Mouse (Mus musculus): ENCODE results near the gene Pim3. TPM values are rescaled to one million over a fixed set of nuclear protein-coding genes. Genes with fewer than 3 reads are reported as not detected.

Pim3 gene
- polyA plus RNA-seq, 1 experiment from 2014 or later: 38.6 TPM

DNA sequence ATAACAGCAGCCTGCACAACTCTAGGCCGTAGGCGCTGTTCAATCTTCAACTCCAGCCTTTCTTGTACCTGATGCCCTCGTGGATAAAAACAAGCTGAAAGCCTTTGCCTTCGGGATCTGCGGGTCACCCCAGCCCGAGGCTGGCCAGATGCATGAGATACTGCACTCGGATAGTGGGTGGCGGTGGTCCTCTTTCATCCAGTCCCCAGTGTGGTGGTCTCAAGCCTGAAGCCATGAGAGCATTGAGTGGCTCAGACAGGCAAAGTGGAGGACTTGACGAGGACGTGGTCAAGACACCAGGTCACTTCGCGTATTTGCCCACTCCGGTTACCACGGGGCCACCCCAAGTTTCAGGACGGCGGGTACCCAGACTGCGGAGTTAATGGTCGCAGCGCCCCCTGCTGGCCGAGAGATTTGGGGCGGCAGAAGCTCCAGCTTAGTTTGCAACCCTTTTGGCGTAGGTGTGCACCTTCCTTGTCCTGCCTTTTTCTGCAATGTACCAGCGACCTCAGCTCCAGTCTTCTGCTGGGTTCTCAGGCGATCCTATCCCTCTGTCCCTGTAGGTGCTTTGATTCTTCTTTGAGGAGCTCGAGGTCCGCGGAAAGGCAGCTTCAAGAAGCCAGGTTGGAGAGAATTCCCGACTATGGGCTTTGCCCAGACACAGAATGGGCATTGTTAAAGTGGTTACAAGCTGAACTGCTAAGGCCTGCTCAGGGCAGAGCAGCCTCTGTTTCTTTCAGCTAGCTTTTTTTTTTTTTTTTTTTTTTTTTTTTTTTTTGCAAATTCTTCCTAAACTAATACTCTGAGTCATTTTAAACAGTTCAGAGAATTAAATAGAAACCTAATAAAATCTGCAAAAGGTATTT is 14.4 kb downstream of the Pim3 start:
- no peaks in the 10 kb centered on the region for H3K9me3 ChIP-seq (ENCODE audit: control insufficient read depth, low read length)
- no peaks in the 10 kb centered on the region for H3K36me3 ChIP-seq (ENCODE audit: control insufficient read depth, insufficient read depth, low read length)
- 9% methylated on average over 28 of the region's 28 CpGs for WGBS
- DNase-seq (ENCODE audit: low spot score) (peak; percentile 76), ATAC-seq (ENCODE audit: low read depth) (peak; percentile 71)
- H3K4me2 ChIP-seq (ENCODE audit: low read depth, low read length): peak overlapping the region; percentile 38
- H3K4me1 ChIP-seq (ENCODE audit: control insufficient read depth, insufficient read depth, low read length): no peaks in the 10 kb centered on the region
- H3K9ac ChIP-seq (ENCODE audit: low read depth, low read length): peak overlapping the region; percentile 37
- H3K27me3 ChIP-seq (replicated peaks; ENCODE audit: control insufficient read depth, insufficient read depth, low read length): no peaks in the 10 kb centered on the region
- no peak overlapping the region for H3K4me3 ChIP-seq (ENCODE audit: low read depth, low read length)
- H3K27ac ChIP-seq (replicated peaks; ENCODE audit: low read depth, low read length): no peak overlapping the region

GRCm38 (mm10) chr15:88877021-88877400 is 15.0 kb downstream of the Pim3 start:
- H3K36me3 ChIP-seq (ENCODE audit: control insufficient read depth, insufficient read depth, low read length): no peaks in the 10 kb centered on the region
- no peak overlapping the region for H3K4me3 ChIP-seq (ENCODE audit: low read depth, low read length)
- no peaks in the 10 kb centered on the region for H3K9me3 ChIP-seq (ENCODE audit: control insufficient read depth, low read length)
- H3K4me2 ChIP-seq (ENCODE audit: low read depth, low read length): no peak overlapping the region
- no peak for DNase-seq (ENCODE audit: low spot score)
- no peak for ATAC-seq (ENCODE audit: low read depth)
- no peak overlapping the region for H3K9ac ChIP-seq (ENCODE audit: low read depth, low read length)
- H3K4me1 ChIP-seq (ENCODE audit: control insufficient read depth, insufficient read depth, low read length): no peaks in the 10 kb centered on the region
- H3K27ac ChIP-seq (replicated peaks; ENCODE audit: low read depth, low read length): no peak overlapping the region
- 75% methylated on average over 10 of the region's 10 CpGs for WGBS
- no peaks in the 10 kb centered on the region for H3K27me3 ChIP-seq (replicated peaks; ENCODE audit: control insufficient read depth, insufficient read depth, low read length)

GRCm38 (mm10) chr15:88881253-88882044 is 19.5 kb downstream of the Pim3 start:
- ATAC-seq (ENCODE audit: low read depth) (peak; percentile 85), DNase-seq (ENCODE audit: low spot score) (peak; percentile 56)
- Histone ChIP-seq H3K27me3 (replicated peaks; ENCODE audit: control insufficient read depth, insufficient read depth, low read length) (no peaks in the 10 kb centered on the region), H3K4me2 (ENCODE audit: low read depth, low read length) (no peak overlapping the region), H3K9ac (ENCODE audit: low read depth, low read length) (no peak overlapping the region), H3K4me1 (ENCODE audit: control insufficient read depth, insufficient read depth, low read length) (no peaks in the 10 kb centered on the region), H3K9me3 (ENCODE audit: control insufficient read depth, low read length) (no peaks in the 10 kb centered on the region), H3K4me3 (ENCODE audit: low read depth, low read length) (no peak overlapping the region), H3K27ac (replicated peaks; ENCODE audit: low read depth, low read length) (no peak overlapping the region), H3K36me3 (ENCODE audit: control insufficient read depth, insufficient read depth, low read length) (no peaks in the 10 kb centered on the region)
- WGBS: 56% methylated on average over 20 of the region's 22 CpGs

- Histone ChIP-seq H3K4me2 (ENCODE audit: low read depth, low read length) (no peak overlapping the region), H3K36me3 (ENCODE audit: control insufficient read depth, insufficient read depth, low read length) (no peaks in the 10 kb centered on the region), H3K4me3 (ENCODE audit: low read depth, low read length) (no peak overlapping the region), H3K27ac (replicated peaks; ENCODE audit: low read depth, low read length) (no peak overlapping the region), H3K27me3 (replicated peaks; ENCODE audit: control insufficient read depth, insufficient read depth, low read length) (no peaks in the 10 kb centered on the region), H3K4me1 (ENCODE audit: control insufficient read depth, insufficient read depth, low read length) (no peaks in the 10 kb centered on the region), H3K9me3 (ENCODE audit: control insufficient read depth, low read length) (no peaks in the 10 kb centered on the region), H3K9ac (ENCODE audit: low read depth, low read length) (no peak overlapping the region)
- no peak for DNase-seq (ENCODE audit: low spot score)
- ATAC-seq (ENCODE audit: low read depth): no peak
- 61% methylated on average over 4 of the region's 4 CpGs for WGBS
These were observed 20.9 kb downstream of the Pim3 start for GRCm38 (mm10) chr15:88882851-88883250.

DNA sequence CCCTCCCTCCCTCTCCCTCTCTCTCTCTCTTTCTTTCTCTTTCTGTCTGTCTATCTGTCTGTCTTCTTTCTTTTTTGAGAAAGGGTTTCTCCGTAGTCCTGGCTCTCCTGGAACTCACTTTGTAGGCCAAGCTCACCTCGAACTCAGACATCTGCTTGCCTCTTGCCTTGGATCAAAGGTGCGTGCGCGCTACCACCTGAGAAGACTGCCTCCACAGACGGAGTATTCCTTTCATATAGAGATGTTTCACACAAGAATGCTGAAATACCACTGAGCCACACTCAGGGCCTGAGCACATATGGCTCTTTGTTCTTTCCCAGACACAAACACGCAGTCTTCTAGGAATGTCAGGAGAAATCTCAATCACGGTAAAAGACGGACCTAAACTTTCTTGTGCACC is 21.4 kb downstream of the Pim3 start:
- 68% methylated on average over 9 of the region's 9 CpGs for WGBS
- H3K9ac ChIP-seq (ENCODE audit: low read depth, low read length): no peak overlapping the region
- ATAC-seq (ENCODE audit: low read depth) (no peak), DNase-seq (ENCODE audit: low spot score) (no peak)
- no peak overlapping the region for H3K27ac ChIP-seq (replicated peaks; ENCODE audit: low read depth, low read length)
- H3K4me1 ChIP-seq (ENCODE audit: control insufficient read depth, insufficient read depth, low read length): no peaks in the 10 kb centered on the region
- H3K27me3 ChIP-seq (replicated peaks; ENCODE audit: control insufficient read depth, insufficient read depth, low read length): no peaks in the 10 kb centered on the region
- no peak overlapping the region for H3K4me2 ChIP-seq (ENCODE audit: low read depth, low read length)
- no peaks in the 10 kb centered on the region for H3K9me3 ChIP-seq (ENCODE audit: control insufficient read depth, low read length)
- no peaks in the 10 kb centered on the region for H3K36me3 ChIP-seq (ENCODE audit: control insufficient read depth, insufficient read depth, low read length)
- H3K4me3 ChIP-seq (ENCODE audit: low read depth, low read length): no peak overlapping the region

- 76% methylated on average over 6 of the region's 6 CpGs for WGBS
- no peak overlapping the region for H3K4me3 ChIP-seq (ENCODE audit: low read depth, low read length)
- no peak overlapping the region for H3K27ac ChIP-seq (replicated peaks; ENCODE audit: low read depth, low read length)
- H3K27me3 ChIP-seq (replicated peaks; ENCODE audit: control insufficient read depth, insufficient read depth, low read length): no peaks in the 10 kb centered on the region
- DNase-seq (ENCODE audit: low spot score) (no peak), ATAC-seq (ENCODE audit: low read depth) (no peak)
- H3K9me3 ChIP-seq (ENCODE audit: control insufficient read depth, low read length): no peaks in the 10 kb centered on the region
- H3K4me2 ChIP-seq (ENCODE audit: low read depth, low read length): no peak overlapping the region
- H3K9ac ChIP-seq (ENCODE audit: low read depth, low read length): no peak overlapping the region
- no peaks in the 10 kb centered on the region for H3K36me3 ChIP-seq (ENCODE audit: control insufficient read depth, insufficient read depth, low read length)
- peaks cover 3% of the 10 kb centered on the region; the same call in 1 of the 2 replicates for H3K4me1 ChIP-seq (ENCODE audit: control insufficient read depth, insufficient read depth, low read length)
These were observed 23.4 kb downstream of the Pim3 start for GRCm38 (mm10) chr15:88885376-88885775.

GRCm38 (mm10) chr15:88889032-88889431 is 27.0 kb downstream of the Pim3 start:
- H3K4me1 ChIP-seq (ENCODE audit: control insufficient read depth, insufficient read depth, low read length): peaks cover 3% of the 10 kb centered on the region

DNA sequence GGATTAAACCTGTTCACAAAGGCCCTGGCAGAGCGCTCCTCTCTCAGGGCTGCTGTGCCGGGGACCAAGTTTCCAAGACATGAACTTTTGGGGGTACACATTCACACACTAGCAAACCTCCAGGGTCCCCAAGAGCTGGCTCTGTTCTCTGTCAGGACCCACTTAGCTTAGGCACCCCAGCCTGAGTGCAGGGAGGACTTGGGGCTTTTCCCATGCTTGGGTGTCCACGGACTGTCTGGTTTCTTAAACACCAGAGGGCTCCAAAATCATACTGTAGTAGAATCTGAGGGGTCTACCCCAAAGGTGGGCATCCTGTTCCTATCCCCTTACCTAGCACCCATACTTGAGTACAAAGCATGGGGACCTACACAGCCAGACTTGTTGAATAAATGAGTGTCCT is 28.0 kb downstream of the Pim3 start:
- ATAC-seq (ENCODE audit: low read depth): no peak
- no peak for DNase-seq (ENCODE audit: low spot score)
- no peaks in the 10 kb centered on the region for H3K27me3 ChIP-seq (replicated peaks; ENCODE audit: control insufficient read depth, insufficient read depth, low read length)
- peak overlapping the region; percentile 46; the same call in 1 of the 2 replicates for H3K27ac ChIP-seq (replicated peaks; ENCODE audit: low read depth, low read length)
- H3K9me3 ChIP-seq (ENCODE audit: control insufficient read depth, low read length): no peaks in the 10 kb centered on the region
- peaks cover 3% of the 10 kb centered on the region for H3K4me1 ChIP-seq (ENCODE audit: control insufficient read depth, insufficient read depth, low read length)
- no peaks in the 10 kb centered on the region for H3K36me3 ChIP-seq (ENCODE audit: control insufficient read depth, insufficient read depth, low read length)
- H3K4me3 ChIP-seq (ENCODE audit: low read depth, low read length): peak overlapping the region; percentile 47
- 85% methylated on average over 3 of the region's 3 CpGs for WGBS
- peak overlapping the region; percentile 94 for H3K4me2 ChIP-seq (ENCODE audit: low read depth, low read length)
- H3K9ac ChIP-seq (ENCODE audit: low read depth, low read length): 0 out of 2 replicates have a peak overlapping the region, but pooled peaks have one; percentile 58

More at GRCm38 (mm10) chr15:88889032-88889431, 27.0 kb downstream of the Pim3 start:
- no peak overlapping the region for H3K9ac ChIP-seq (ENCODE audit: low read depth, low read length)
- H3K4me2 ChIP-seq (ENCODE audit: low read depth, low read length): no peak overlapping the region
- H3K27ac ChIP-seq (replicated peaks; ENCODE audit: low read depth, low read length): peak overlapping the region; percentile 23; the same call in 1 of the 2 replicates
- no peak overlapping the region for H3K4me3 ChIP-seq (ENCODE audit: low read depth, low read length)
- WGBS: 64% methylated on average over 3 of the region's 3 CpGs
- H3K27me3 ChIP-seq (replicated peaks; ENCODE audit: control insufficient read depth, insufficient read depth, low read length): no peaks in the 10 kb centered on the region
- no peaks in the 10 kb centered on the region for H3K9me3 ChIP-seq (ENCODE audit: control insufficient read depth, low read length)
- ATAC-seq (ENCODE audit: low read depth) (peak; percentile 28; the same call in 1 of the 2 replicates), DNase-seq (ENCODE audit: low spot score) (peak; percentile 75)
- no peaks in the 10 kb centered on the region for H3K36me3 ChIP-seq (ENCODE audit: control insufficient read depth, insufficient read depth, low read length)
